Mouse (Mus musculus): ENCODE data around the gene Txlna. TPM values are rescaled to one million over a fixed set of nuclear protein-coding genes. Genes with fewer than 3 reads are reported as not detected.

The Txlna gene
- polyA plus RNA-seq, 1 experiment from 2014 or later, result 37.6 TPM

DNA sequence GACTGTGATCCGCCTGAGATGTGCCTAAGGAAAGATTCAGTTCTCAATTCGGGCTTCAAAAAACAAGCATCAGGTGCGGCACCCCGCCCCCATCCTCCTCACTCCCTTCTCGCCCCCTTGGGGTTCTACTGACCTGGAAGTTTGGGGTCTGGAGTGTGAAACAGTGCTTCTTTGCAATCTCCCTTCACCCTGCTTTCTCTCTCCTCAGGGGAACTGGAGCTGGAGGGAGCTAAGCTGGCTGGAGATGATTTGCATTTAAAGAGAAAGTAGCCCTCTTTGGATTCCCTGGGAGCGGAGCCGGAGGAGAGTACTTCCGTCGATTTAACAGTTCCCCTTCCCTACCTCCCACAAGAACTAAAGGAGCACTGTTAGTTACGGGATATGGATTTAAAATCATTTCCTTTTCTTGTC, 17.2 kb downstream of the Txlna start, which contains the start of gene Ccdc28b:
Gene Ccdc28b, minus strand, starts transcription at position 267 of the 411 bp plus-strand sequence.
- DNase-seq (ENCODE audit: low spot score) (peak; percentile 82), ATAC-seq (peak; percentile 36)
- Histone ChIP-seq H3K27me3 (replicated peaks; ENCODE audit: insufficient read depth, low read length) (no peaks in the 10 kb centered on the region), H3K9me3 (ENCODE audit: low read length) (no peaks in the 10 kb centered on the region), H3K4me1 (ENCODE audit: insufficient read depth, low read depth, low read length) (peaks cover 24% of the 10 kb centered on the region), H3K4me2 (replicated peaks; ENCODE audit: low read depth, low read length) (peak within 1 kb of the TSS; percentile 76), H3K27ac (ENCODE audit: low read length) (peak within 1 kb of the TSS; percentile 92), H3K9ac (replicated peaks; ENCODE audit: low read depth) (peak within 1 kb of the TSS; percentile 71), H3K4me3 (ENCODE audit: low read depth, low read length) (peak within 1 kb of the TSS; percentile 60), H3K36me3 (ENCODE audit: insufficient read depth, low read length) (peaks cover 8% of the 10 kb centered on the region)
- under 1% methylated on average over 10 of the region's 10 CpGs for WGBS
- TF ChIP-seq CTCF (IDR thresholded peaks at IDR 0.05) (no peak), EP300 (IDR thresholded peaks at IDR 0.05) (no peak)

DNA sequence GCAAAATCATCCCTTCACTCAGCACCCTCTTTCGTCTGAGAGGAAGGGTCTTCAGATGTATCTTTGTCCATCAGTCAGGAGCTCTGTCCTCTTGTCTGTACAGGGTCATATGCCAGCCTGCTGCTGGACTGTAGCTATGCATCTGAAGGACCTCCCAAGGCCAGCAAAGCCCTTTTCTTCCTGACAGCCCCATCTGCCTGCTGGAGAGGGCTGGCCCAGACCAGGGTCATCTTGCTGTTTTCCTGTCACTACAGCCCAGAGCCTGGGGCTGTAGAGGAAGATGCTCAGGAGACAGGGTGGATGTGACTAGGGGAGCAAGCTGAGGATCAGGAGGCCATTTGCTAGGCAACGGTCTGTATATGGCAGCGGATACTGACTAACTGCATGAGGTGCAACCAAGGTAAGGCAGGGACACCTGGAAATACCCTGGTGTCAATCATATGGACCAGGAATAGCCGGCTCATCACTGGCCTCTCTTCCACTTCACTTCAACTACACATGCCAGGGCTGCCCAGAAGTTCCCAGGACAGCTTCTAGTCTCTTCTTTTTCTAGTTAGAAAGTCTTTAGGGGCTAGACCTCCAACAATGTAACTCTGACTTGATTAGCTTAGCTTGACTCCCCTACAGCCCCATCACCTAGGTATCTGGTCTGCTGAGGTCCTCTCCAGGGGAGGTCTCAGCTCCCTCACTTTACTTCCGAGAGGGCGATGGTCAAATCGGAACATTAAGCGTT, 17.9 kb downstream of the Txlna start:
- WGBS, result 21% methylated on average over 8 of the region's 8 CpGs
- Histone ChIP-seq H3K4me1 (ENCODE audit: insufficient read depth, low read depth, low read length) (peaks cover 24% of the 10 kb centered on the region), H3K9me3 (ENCODE audit: low read length) (no peaks in the 10 kb centered on the region), H3K36me3 (ENCODE audit: insufficient read depth, low read length) (peaks cover 5% of the 10 kb centered on the region; the same call in 1 of the 2 replicates), H3K9ac (replicated peaks; ENCODE audit: low read depth) (peak overlapping the region; percentile 71), H3K27ac (ENCODE audit: low read length) (peak overlapping the region; percentile 92), H3K27me3 (replicated peaks; ENCODE audit: insufficient read depth, low read length) (no peaks in the 10 kb centered on the region), H3K4me3 (ENCODE audit: low read depth, low read length) (peak overlapping the region; percentile 60), H3K4me2 (replicated peaks; ENCODE audit: low read depth, low read length) (peak overlapping the region; percentile 76)
- DNase-seq (ENCODE audit: low spot score) (no peak), ATAC-seq (no peak)
- TF ChIP-seq EP300 (IDR thresholded peaks at IDR 0.05), result no peak
- no peak for TF ChIP-seq CTCF (IDR thresholded peaks at IDR 0.05)

- no peak for TF ChIP-seq CTCF (IDR thresholded peaks at IDR 0.05)
- no peak for TF ChIP-seq EP300 (IDR thresholded peaks at IDR 0.05)
Observed at GRCm38 (mm10) chr4:129622120-129622802, 18.6 kb downstream of the Txlna start.

DNA sequence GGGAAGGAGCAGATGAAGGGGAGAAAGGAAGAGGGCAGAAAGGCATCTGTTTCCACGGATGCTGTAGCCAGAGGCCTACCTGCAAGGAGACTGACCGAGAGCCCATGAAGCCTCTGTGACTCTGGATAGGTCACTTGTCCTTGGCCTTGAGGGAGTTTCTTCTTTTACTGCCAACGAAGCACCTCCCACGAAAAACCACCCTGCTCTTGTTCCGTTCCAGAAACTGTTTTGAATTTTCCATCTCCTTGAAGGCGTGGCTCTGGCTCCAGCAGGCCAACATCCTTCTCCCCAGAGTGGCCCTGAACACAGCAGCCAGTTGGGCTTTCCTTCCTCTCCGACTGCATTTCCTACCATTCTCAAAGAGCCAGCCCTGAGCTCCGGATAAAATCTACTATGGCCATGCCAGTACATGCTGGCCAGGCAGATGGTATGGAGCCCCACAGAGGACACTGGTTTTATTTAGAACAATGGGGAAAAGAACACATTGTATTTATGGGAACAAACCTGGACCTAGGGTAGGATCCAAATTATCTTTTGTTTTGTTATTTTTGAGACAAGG, 19.5 kb downstream of the Txlna start:
- H3K27ac ChIP-seq (ENCODE audit: low read length), result peak overlapping the region; percentile 52
- H3K4me1 ChIP-seq (ENCODE audit: insufficient read depth, low read depth, low read length), result peaks cover 21% of the 10 kb centered on the region
- WGBS, result 63% methylated on average over 8 of the region's 8 CpGs
- TF ChIP-seq EP300 (IDR thresholded peaks at IDR 0.05) (peak; percentile 79), CTCF (IDR thresholded peaks at IDR 0.05) (no peak)
- H3K9ac ChIP-seq (replicated peaks; ENCODE audit: low read depth), result no peak overlapping the region
- ATAC-seq (peak; percentile 5; the same call in 1 of the 2 replicates), DNase-seq (ENCODE audit: low spot score) (peak; percentile 72)
- H3K36me3 ChIP-seq (ENCODE audit: insufficient read depth, low read length), result no peaks in the 10 kb centered on the region
- no peak overlapping the region for H3K4me3 ChIP-seq (ENCODE audit: low read depth, low read length)
- no peaks in the 10 kb centered on the region for H3K9me3 ChIP-seq (ENCODE audit: low read length)
- no peaks in the 10 kb centered on the region for H3K27me3 ChIP-seq (replicated peaks; ENCODE audit: insufficient read depth, low read length)
- peak overlapping the region; percentile 42 for H3K4me2 ChIP-seq (replicated peaks; ENCODE audit: low read depth, low read length)

More at GRCm38 (mm10) chr4:129622120-129622802, 18.6 kb downstream of the Txlna start:
- H3K4me3 ChIP-seq (ENCODE audit: low read depth, low read length), result 0 out of 2 replicates have a peak overlapping the region, but pooled peaks have one; percentile 60
- 0 out of 2 replicates have a peak, but pooled peaks cover under 1% of the 10 kb centered on the region for H3K36me3 ChIP-seq (ENCODE audit: insufficient read depth, low read length)
- no peak for ATAC-seq
- no peaks in the 10 kb centered on the region for H3K9me3 ChIP-seq (ENCODE audit: low read length)
- no peak overlapping the region for H3K27ac ChIP-seq (ENCODE audit: low read length)
- peaks cover 21% of the 10 kb centered on the region for H3K4me1 ChIP-seq (ENCODE audit: insufficient read depth, low read depth, low read length)
- no peak for DNase-seq (ENCODE audit: low spot score)
- WGBS, result 65% methylated on average over 11 of the region's 11 CpGs
- H3K4me2 ChIP-seq (replicated peaks; ENCODE audit: low read depth, low read length), result peak overlapping the region; percentile 76
- H3K9ac ChIP-seq (replicated peaks; ENCODE audit: low read depth), result 0 out of 2 replicates have a peak overlapping the region, but pooled peaks have one; percentile 71
- no peaks in the 10 kb centered on the region for H3K27me3 ChIP-seq (replicated peaks; ENCODE audit: insufficient read depth, low read length)

DNA sequence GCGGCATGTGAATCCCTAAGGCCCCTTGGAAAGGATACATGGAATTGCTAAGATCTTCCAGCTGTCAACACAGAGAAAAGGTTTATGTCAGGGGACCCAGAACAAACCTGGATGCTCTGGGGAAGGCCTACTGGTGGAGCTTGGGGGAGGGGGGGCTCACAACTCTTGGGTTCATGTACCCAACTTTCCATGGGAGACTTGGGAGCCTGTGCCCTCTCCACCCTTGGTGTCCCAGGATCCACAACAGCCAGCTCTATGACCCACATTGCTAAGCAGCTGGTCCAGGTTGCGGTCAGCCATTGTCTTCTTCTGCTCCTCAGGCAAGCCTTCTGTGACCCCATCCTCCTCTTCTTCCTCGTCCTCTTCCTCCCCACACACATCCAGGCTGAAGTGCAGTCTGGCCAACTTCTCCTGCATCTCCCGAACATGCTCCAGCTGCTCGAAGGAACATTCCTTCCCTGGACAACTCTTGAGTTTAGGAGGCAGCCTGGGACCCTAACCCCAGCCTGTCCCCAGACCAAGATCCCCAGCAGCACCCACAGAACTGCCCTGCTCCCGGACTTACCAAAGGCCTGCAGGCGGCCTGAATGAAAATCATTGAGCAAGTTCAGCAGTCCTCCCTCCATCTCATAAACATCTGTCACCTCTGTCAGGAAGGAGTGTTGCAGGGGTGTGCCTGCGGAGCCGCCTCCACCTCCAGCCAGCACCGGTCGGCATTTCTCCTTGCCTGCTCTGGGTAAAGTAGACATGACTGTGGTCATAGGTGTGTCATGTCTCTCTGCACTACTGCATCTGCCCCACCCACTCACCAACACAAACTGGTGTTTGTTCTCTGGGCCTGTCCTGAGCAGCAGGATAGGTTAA, 20.2 kb downstream of the Txlna start:
- no peaks in the 10 kb centered on the region for H3K36me3 ChIP-seq (ENCODE audit: insufficient read depth, low read length)
- WGBS, result 67% methylated on average over 11 of the region's 11 CpGs
- peak overlapping the region; percentile 52 for H3K27ac ChIP-seq (ENCODE audit: low read length)
- TF ChIP-seq CTCF (IDR thresholded peaks at IDR 0.05), result no peak
- no peak for TF ChIP-seq EP300 (IDR thresholded peaks at IDR 0.05)
- peak overlapping the region; percentile 42 for H3K4me2 ChIP-seq (replicated peaks; ENCODE audit: low read depth, low read length)
- peaks cover 21% of the 10 kb centered on the region for H3K4me1 ChIP-seq (ENCODE audit: insufficient read depth, low read depth, low read length)
- no peak for DNase-seq (ENCODE audit: low spot score)
- no peak overlapping the region for H3K9ac ChIP-seq (replicated peaks; ENCODE audit: low read depth)
- H3K9me3 ChIP-seq (ENCODE audit: low read length), result no peaks in the 10 kb centered on the region
- H3K27me3 ChIP-seq (replicated peaks; ENCODE audit: insufficient read depth, low read length), result no peaks in the 10 kb centered on the region
- H3K4me3 ChIP-seq (ENCODE audit: low read depth, low read length), result peak overlapping the region; percentile 8; the same call in 1 of the 2 replicates
- no peak for ATAC-seq
